Mouse (Mus musculus) intestine, embryonic 14.5 days (tissue): ENCODE results near the gene Trim7. TPM values are rescaled to one million over a fixed set of nuclear protein-coding genes. Genes with fewer than 3 reads are reported as not detected.
A peak's percentile ranks its signal among the peaks of the same experiment; 100 is the strongest.
"Not testable (repeated sequence)": the region's sequence is repeated elsewhere in the genome, so short reads cannot be mapped to it uniquely, and the experiment has no call there.

Experiments
- ATAC-seq: fragments of 200-750 bp; cut with Nextera tagmentation; replicated peaks from 2 replicates; pipeline ENCODE4 v1.8.0; 2017; ENCODE audit warnings: low read depth, moderate number of reproducible peaks, moderate TSS enrichment, moderate library complexity; ENCODE audit not compliant: low FRiP score, low TSS enrichment
- DNase-seq: peaks from one replicate; pipeline ENCODE4 v3.0.0-alpha.2; 2018; ENCODE audit warnings: low spot score
- H3K27ac ChIP-seq: fragments of 300-500 bp; sonication (generic); 2 replicates; pipeline ENCODE4 v1.5.1; 2014; ENCODE audit warnings: low read depth, mild to moderate bottlenecking, control low read depth
- H3K27me3 ChIP-seq: fragments of 300-500 bp; sonication (generic); replicated peaks from 2 replicates; pipeline ENCODE4 v1.6.1; 2014; ENCODE audit warnings: low read length, control low read depth; ENCODE audit not compliant: control insufficient read depth, insufficient read depth
- H3K36me3 ChIP-seq: fragments of 300-500 bp; sonication (generic); 2 replicates; pipeline ENCODE4 v1.6.1; 2014; ENCODE audit warnings: low read length, control low read depth; ENCODE audit not compliant: control insufficient read depth, insufficient read depth
- H3K4me1 ChIP-seq: fragments of 300-500 bp; sonication (generic); replicated peaks from 2 replicates; pipeline ENCODE4 v1.6.1; 2014; ENCODE audit warnings: low read length, control low read depth, mixed read lengths; ENCODE audit not compliant: control insufficient read depth, insufficient read depth
- H3K4me2 ChIP-seq: fragments of 300-500 bp; sonication (generic); 2 replicates; pipeline ENCODE4 v1.6.1; 2014; ENCODE audit warnings: low read length
- H3K4me3 ChIP-seq: fragments of 300-500 bp; sonication (generic); 2 replicates; pipeline ENCODE4 v1.5.1; 2014; ENCODE audit warnings: low read depth, low read length, control low read depth, mixed read lengths
- H3K9ac ChIP-seq: fragments of 300-500 bp; sonication (generic); 2 replicates; pipeline ENCODE4 v1.6.1; 2014; ENCODE audit warnings: mild to moderate bottlenecking, low read length
- H3K9me3 ChIP-seq: fragments of 300-500 bp; sonication (generic); 2 replicates; pipeline ENCODE4 v1.6.1; 2016; ENCODE audit warnings: low read length, control low read depth; ENCODE audit not compliant: control insufficient read depth
- WGBS: fragments of 180-500 bp; shearing (Covaris S2); extraction: QIAGEN DNeasy Blood & Tissue Kit; methylation state at CpG from one replicate; pipeline ENCODE4 v1.1.7; 2014; 5-methylcytosine and 5-hydroxymethylcytosine counted together
- polyA plus RNA-seq: library from polyadenylated mRNA; unstranded; fragments of >200 nt; fragmentation: Nextera tagmentation; extraction: Ambion mirVana; gene quantifications from 2 replicates; pipeline ENCODE4 v1.2.1, GENCODE M21; 2014

The Trim7 gene
- polyA plus RNA-seq, 1 experiment from 2014 or later: 1.4 TPM

- no peaks in the 10 kb centered on the region for H3K9me3 ChIP-seq
- H3K9ac ChIP-seq: peak overlapping the region; percentile 86
- peak overlapping the region; percentile 95 for H3K27ac ChIP-seq
- H3K27me3 ChIP-seq: no peaks in the 10 kb centered on the region
- H3K4me3 ChIP-seq: peak overlapping the region; percentile 80
- peaks cover 8% of the 10 kb centered on the region for H3K4me1 ChIP-seq
- WGBS: 5% methylated on average over 9 of the region's 9 CpGs
- peak overlapping the region; percentile 97 for H3K4me2 ChIP-seq
- DNase-seq: no peak
- no peak for ATAC-seq
- H3K36me3 ChIP-seq: peaks cover 23% of the 10 kb centered on the region
These were observed 8.1 kb upstream of the Trim7 start for GRCm38 (mm10) chr11:48817794-48818193.

DNA sequence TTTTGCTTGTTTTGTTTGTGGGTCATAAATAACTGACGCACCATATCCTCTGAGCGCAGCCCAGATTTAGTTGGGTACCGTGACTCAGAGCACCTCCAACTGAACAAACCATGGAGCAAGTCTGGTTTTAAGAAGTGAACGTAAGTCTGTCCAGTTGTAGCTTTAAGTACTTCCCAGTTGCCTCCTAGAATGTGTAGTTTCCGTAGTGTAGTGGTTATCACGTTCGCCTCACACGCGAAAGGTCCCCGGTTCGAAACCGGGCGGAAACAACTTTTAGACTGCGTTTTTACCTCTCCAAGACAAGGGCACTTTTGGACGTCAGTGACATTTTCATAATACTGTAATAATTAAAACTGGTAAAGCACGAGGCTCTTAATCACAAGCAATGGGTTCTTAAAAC, 7.6 kb upstream of the Trim7 start:
- peak overlapping the region; percentile 80 for H3K4me3 ChIP-seq
- whole genome bisulfite sequencing: 0% methylated on average over 16 of the region's 16 CpGs
- DNase-seq: peak; percentile 96
- no peaks in the 10 kb centered on the region for H3K9me3 ChIP-seq
- peak overlapping the region; percentile 97 for H3K4me2 ChIP-seq
- 0 out of 2 replicates have a peak overlapping the region, but pooled peaks have one; percentile 95 for H3K27ac ChIP-seq
- peaks cover 10% of the 10 kb centered on the region for H3K4me1 ChIP-seq
- peak overlapping the region; percentile 86 for H3K9ac ChIP-seq
- no peaks in the 10 kb centered on the region for H3K27me3 ChIP-seq
- peak; percentile 29; the same call in 1 of the 2 replicates for ATAC-seq
- H3K36me3 ChIP-seq: peaks cover 17% of the 10 kb centered on the region

DNA sequence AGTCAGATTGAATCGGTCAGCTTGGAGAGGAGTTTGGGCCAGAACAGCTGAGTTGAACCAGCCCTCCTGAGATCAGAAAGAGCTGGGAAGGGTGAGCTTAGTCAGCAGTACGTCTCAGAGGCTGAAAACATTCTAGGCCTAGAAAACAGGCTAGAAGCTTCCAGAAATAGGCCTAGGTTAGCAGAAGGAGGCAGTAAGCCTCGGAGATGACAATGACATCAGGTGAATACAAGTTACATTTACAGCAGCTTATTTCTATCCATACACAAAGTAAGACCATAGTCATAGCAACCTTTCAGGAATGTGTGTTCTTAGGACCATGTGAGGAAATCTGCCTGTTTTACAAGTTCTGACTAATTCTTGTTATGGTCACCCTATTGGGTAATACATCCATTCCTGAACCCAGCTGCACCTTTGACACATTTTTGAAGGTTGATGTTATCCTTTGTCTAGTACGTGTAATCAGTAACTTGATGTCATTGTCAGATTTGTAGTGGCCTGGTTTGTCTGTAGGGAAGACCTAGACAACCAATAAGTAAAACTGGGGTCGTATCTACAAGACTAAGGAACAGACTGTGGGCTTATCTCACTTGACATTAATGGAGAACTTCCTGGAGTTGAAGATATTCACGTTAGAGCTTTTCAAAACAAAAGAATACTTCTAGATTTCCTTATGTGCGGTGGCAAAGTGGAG, 6.2 kb upstream of the Trim7 start:
- Histone ChIP-seq H3K27ac (no peak overlapping the region), H3K27me3 (no peaks in the 10 kb centered on the region; the same call in 1 of the 2 replicates)
- 74% methylated on average over 7 of the region's 7 CpGs for WGBS

GRCm38 (mm10) chr11:48820308-48820674, 5.6 kb upstream of the Trim7 start:
- no peak for ATAC-seq
- no peak overlapping the region for H3K4me3 ChIP-seq

More for the DNA sequence above, 6.2 kb upstream of the Trim7 start:
- no peak overlapping the region for H3K4me3 ChIP-seq
- DNase-seq (no peak), ATAC-seq (no peak)
- peaks cover 18% of the 10 kb centered on the region for H3K4me1 ChIP-seq
- H3K9ac ChIP-seq: no peak overlapping the region
- no peaks in the 10 kb centered on the region for H3K9me3 ChIP-seq
- no peak overlapping the region for H3K4me2 ChIP-seq
- peaks cover 7% of the 10 kb centered on the region for H3K36me3 ChIP-seq

GRCm38 (mm10) chr11:48821299-48821698, 4.6 kb upstream of the Trim7 start:
- not testable (repeated sequence) for H3K27ac ChIP-seq

More at GRCm38 (mm10) chr11:48820308-48820674, 5.6 kb upstream of the Trim7 start:
- Histone ChIP-seq H3K9me3 (no peaks in the 10 kb centered on the region), H3K4me1 (peaks cover 13% of the 10 kb centered on the region; the same call in 1 of the 2 replicates), H3K36me3 (peaks cover 3% of the 10 kb centered on the region), H3K9ac (no peak overlapping the region), H3K27me3 (no peaks in the 10 kb centered on the region; the same call in 1 of the 2 replicates), H3K4me2 (no peak overlapping the region), H3K27ac (no peak overlapping the region)
- DNase-seq: no peak

DNA sequence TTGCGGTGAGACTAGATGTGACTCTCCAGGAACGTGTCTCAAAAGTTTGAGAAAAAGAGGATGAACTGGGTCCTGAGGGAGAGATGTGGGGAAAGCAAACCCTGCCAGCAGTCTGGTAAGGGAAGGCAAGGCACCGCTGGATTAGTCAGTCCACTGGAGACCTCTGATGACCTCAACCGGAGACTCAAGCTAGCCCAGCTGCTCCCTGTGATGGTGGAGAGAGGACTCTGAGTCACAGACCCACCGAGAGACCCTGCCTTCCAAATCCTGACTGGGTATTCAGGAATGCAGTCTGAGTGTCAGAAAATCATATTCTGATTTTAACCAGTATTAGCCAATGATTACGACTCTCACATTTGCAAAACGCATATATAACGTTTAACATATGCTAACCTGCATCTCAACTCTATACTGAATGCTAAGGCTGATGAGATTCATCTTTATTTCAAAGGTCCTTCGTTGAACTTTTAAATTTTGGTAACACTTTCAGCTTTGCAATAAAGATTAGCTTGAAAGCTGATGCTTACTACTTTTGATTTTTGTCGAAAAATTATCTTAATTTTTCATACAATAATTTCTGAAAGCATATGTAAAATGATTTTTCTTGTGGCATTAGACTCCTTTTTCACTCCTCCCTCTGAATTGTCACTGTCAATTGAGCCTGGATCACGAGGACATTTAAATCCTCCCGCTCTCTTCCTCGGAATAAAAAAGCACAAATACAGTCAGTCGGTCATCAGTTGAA, 3.0 kb upstream of the Trim7 start:
- Histone ChIP-seq H3K36me3 (no peaks in the 10 kb centered on the region), H3K4me2 (peak overlapping the region; percentile 81), H3K27me3 (no peaks in the 10 kb centered on the region; the same call in 1 of the 2 replicates), H3K4me1 (peaks cover 13% of the 10 kb centered on the region; the same call in 1 of the 2 replicates), H3K27ac (no peak overlapping the region), H3K9me3 (no peaks in the 10 kb centered on the region), H3K9ac (0 out of 2 replicates have a peak overlapping the region, but pooled peaks have one; percentile 20), H3K4me3 (peak overlapping the region; percentile 46)
- ATAC-seq: no peak
- no peak for DNase-seq
- WGBS: 40% methylated on average over 14 of the region's 14 CpGs

More at GRCm38 (mm10) chr11:48821299-48821698, 4.6 kb upstream of the Trim7 start:
- not testable (repeated sequence) for H3K4me3 ChIP-seq, H3K36me3 ChIP-seq, DNase-seq, H3K4me2 ChIP-seq, H3K9me3 ChIP-seq, H3K9ac ChIP-seq, H3K27me3 ChIP-seq, ATAC-seq
- H3K4me1 ChIP-seq: peaks cover 13% of the 10 kb centered on the region; the same call in 1 of the 2 replicates
- WGBS: 84% methylated on average over 14 of the region's 14 CpGs

DNA sequence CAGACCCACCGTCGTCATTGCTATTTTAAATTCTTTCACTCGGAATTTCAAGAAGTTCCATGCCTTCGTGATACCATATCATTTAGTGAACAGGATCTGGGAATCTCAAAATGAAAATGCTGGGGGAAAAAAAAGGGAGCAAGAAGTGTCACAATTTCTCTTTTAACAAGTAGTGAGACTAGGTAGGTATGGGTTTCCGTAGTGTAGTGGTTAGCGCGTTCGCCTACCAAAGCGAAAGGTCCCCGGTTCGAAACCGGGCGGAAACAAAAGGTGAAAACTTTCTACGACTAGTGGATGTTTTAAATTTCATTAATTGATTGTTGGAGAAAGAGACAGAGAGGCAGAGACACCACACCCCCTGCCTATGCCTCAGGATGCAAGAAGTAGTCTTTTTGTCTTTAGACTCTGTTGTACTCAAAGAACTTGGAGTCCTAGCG, 2.4 kb upstream of the Trim7 start:
- ATAC-seq (peak; percentile 41; the same call in 1 of the 2 replicates), DNase-seq (peak; percentile 91)
- Histone ChIP-seq H3K4me1 (peaks cover 13% of the 10 kb centered on the region; the same call in 1 of the 2 replicates), H3K4me2 (peak overlapping the region; percentile 81), H3K9me3 (no peaks in the 10 kb centered on the region), H3K27ac (no peak overlapping the region), H3K9ac (peak overlapping the region; percentile 27; the same call in 1 of the 2 replicates), H3K4me3 (peak overlapping the region; percentile 46), H3K36me3 (no peaks in the 10 kb centered on the region), H3K27me3 (no peaks in the 10 kb centered on the region; the same call in 1 of the 2 replicates)
- under 1% methylated on average over 15 of the region's 15 CpGs for WGBS

DNA sequence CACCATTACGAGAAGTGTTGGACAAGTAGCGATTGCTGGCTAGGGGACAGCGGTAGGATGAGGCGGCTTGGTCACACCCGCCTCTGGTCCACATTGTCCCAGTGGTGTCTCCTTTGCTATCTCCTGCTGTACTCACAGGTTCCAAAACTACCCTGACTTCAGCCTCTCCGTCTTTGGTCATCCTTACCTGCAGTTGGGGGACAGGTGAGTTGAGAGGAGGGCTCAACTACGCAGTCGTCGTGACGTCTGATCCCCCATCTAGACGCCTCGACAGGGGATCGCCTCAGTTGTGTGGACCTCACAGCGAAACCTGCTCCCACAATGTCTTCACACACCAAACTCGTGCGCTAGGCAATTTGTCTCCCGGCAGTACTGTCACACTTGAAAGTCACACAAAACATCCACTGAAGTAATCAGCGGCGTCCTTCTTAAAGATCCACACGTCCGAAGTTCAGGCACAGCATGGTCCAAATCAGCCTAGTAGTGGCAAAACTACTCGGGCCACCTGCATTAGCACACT, 1.6 kb upstream of the Trim7 start:
- Histone ChIP-seq H3K36me3 (no peaks in the 10 kb centered on the region), H3K27ac (no peak overlapping the region), H3K9me3 (no peaks in the 10 kb centered on the region), H3K27me3 (no peaks in the 10 kb centered on the region; the same call in 1 of the 2 replicates), H3K4me3 (peak overlapping the region; percentile 46), H3K4me2 (peak overlapping the region; percentile 81), H3K4me1 (peaks cover 13% of the 10 kb centered on the region; the same call in 1 of the 2 replicates), H3K9ac (peak overlapping the region; percentile 27; the same call in 1 of the 2 replicates)
- no peak for DNase-seq
- WGBS: 7% methylated on average over 22 of the region's 22 CpGs
- no peak for ATAC-seq
